Mouse (Mus musculus) lung, adult 2 months (tissue): ENCODE measurements around the gene Elf4.

Experiments used
- CTCF ChIP-seq: fragments of 200-500 bp; IDR thresholded peaks from 2 replicates; pipeline ENCODE4 v1.5.1; 2011; ENCODE audit warnings: mild to moderate bottlenecking, low read length, control low read depth; ENCODE audit not compliant: insufficient read depth
- POLR2A ChIP-seq: fragments of 200-500 bp; IDR thresholded peaks from 2 replicates; pipeline ENCODE4 v1.6.1; 2011; ENCODE audit warnings: low read depth, mild to moderate bottlenecking, control low read depth, low read length, borderline replicate concordance; ENCODE audit errors: extremely low read depth

DNA sequence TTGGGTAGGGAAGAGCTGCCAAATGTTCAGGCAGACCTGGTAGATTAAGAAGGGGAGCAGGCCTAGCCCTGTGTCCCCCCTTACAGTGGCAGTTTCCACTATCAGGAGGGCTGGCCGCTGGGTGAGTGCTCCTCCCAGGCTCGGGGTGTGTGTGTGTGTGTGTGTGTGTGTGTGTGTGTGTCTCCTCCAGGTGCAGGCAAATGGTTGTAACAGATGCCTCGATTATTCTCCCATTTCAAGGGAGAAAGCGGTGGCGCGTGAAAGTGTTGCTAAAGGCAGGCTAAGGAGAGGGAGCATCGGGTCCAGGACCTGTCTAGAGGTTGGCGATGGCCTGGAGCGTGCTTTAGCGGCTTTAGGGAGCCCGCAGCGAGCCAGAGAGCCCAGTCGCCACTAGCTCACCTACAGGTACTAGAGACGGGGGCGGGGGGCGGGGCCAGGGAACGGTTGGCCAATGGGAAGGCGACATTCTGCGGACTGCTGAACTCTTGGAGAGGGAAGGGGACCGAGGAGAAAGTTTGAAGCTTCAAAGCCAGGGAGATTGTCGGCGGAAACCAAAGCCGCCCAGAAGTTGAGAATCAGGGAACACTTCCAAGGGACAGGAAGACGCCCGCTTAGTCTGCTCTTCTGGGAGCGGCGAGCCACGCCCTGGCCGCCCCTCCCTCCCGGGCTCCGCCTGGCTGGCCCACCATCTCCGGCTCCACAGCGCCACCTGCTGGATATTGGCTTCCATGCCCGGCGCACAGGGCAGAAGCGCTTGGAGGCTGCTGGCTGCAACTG, 53.1 kb downstream of the Elf4 start:
- TF ChIP-seq POLR2A: no peak
- peak; percentile 42; the same call in 1 of the 2 replicates for TF ChIP-seq CTCF
